Mouse (Mus musculus) c-Kit-negative CD71-positive TER-119-positive erythroid progenitor cells, embryonic 14.5 days (primary cell): ENCODE measurements at regions not wholly inside any gene's neighbourhood (a gene's known extent, or its start where the extent isn't known, plus 50 kb on each side); places are given as distances from the start of the nearest gene placed in this dataset.

Experiments
- DNase-seq: peaks from one replicate; pipeline ENCODE4 v3.0.0-alpha.2; 2013; ENCODE audit warnings: low read depth, low spot score

GRCm38 (mm10) chr4:89400342-89400741 is 89.5 kb upstream of the Cdkn2b start:
- DNase-seq: no peak

GRCm38 (mm10) chr4:89399277-89399676 is 88.4 kb upstream of the Cdkn2b start:
- no peak for DNase-seq

- DNase-seq: no peak
Observed at GRCm38 (mm10) chr4:89396020-89396419, 85.2 kb upstream of the Cdkn2b start.

GRCm38 (mm10) chr4:89395336-89395735 is 84.5 kb upstream of the Cdkn2b start:
- DNase-seq: no peak

- DNase-seq: no peak
Observed at GRCm38 (mm10) chr4:89393251-89393711, 82.4 kb upstream of the Cdkn2b start.

- DNase-seq: no peak
Observed at GRCm38 (mm10) chr4:89392791-89393190, 82.0 kb upstream of the Cdkn2b start.

- DNase-seq: no peak
Observed at GRCm38 (mm10) chr4:89391463-89392308, 80.8 kb upstream of the Cdkn2b start.

GRCm38 (mm10) chr4:89383548-89383947 is 72.7 kb upstream of the Cdkn2b start:
- no peak for DNase-seq

GRCm38 (mm10) chr4:89382434-89382976 is 71.7 kb upstream of the Cdkn2b start:
- DNase-seq: no peak

GRCm38 (mm10) chr4:89381763-89382162 is 70.9 kb upstream of the Cdkn2b start:
- no peak for DNase-seq

GRCm38 (mm10) chr4:89381077-89381476 is 70.2 kb upstream of the Cdkn2b start:
- no peak for DNase-seq

- no peak for DNase-seq
Observed at GRCm38 (mm10) chr4:89380330-89380945, 69.6 kb upstream of the Cdkn2b start.

- DNase-seq: no peak
Observed at GRCm38 (mm10) chr4:89379622-89380329, 68.9 kb upstream of the Cdkn2b start.

- DNase-seq: no peak
Observed at GRCm38 (mm10) chr4:89372631-89373030, 61.8 kb upstream of the Cdkn2b start.

- no peak for DNase-seq
Observed at GRCm38 (mm10) chr4:89368850-89369524, 58.1 kb upstream of the Cdkn2b start.

- no peak for DNase-seq
Observed at GRCm38 (mm10) chr4:89366581-89367141, 55.8 kb upstream of the Cdkn2b start.

GRCm38 (mm10) chr4:89365875-89366274 is 55.0 kb upstream of the Cdkn2b start:
- no peak for DNase-seq

- no peak for DNase-seq
Observed at GRCm38 (mm10) chr4:89363150-89363683, 52.4 kb upstream of the Cdkn2b start.

GRCm38 (mm10) chr4:89362650-89363049 is 51.8 kb upstream of the Cdkn2b start:
- no peak for DNase-seq

GRCm38 (mm10) chr4:89361316-89361715 is 50.5 kb upstream of the Cdkn2b start:
- DNase-seq: no peak
